Mouse (Mus musculus) gastrocnemius, adult 8-10 months (tissue): ENCODE measurements around the gene Slfn4. TPM values are rescaled to one million over a fixed set of nuclear protein-coding genes. Genes with fewer than 3 reads are reported as not detected.

Experiments used
- total RNA-seq, 4 experiments: library from RNA; stranded (reverse); gene quantifications; 2 replicates each; pipeline ENCODE4 v1.2.4; 2022

The Slfn4 gene
- total RNA-seq, 4 experiments from 2014 or later: 0.08 TPM; not detected in 3

Other genes with a start within 250 kb of the Slfn4 start
- 10 to 100 TPM; 10.1 to 16.3 (median 12.4) TPM for gene Slfn5, start 223.8 kb upstream of the Slfn4 start, total RNA-seq
- under 1 TPM; 0.05 to 0.18 (median 0.09) TPM for gene Slfn9, start 183.4 kb upstream of the Slfn4 start, total RNA-seq
- under 1 TPM; 0.17 to 0.36 (median 0.33) TPM for gene Slfn8, start 154.4 kb upstream of the Slfn4 start, total RNA-seq
- gene Slfn2, start 110.1 kb upstream of the Slfn4 start, total RNA-seq: under 1 TPM; 0.48 to 0.62 (median 0.56) TPM
- gene Slfn1, start 58.3 kb upstream of the Slfn4 start, total RNA-seq: not detected
- gene Slfn3, start 16.1 kb downstream of the Slfn4 start, total RNA-seq: under 1 TPM in 3 of 4 experiments, not detected in 1; 0.24 to 0.43 (median 0.34) TPM
- not detected for gene Slfn14, start 111.5 kb downstream of the Slfn4 start, total RNA-seq
- 10 to 100 TPM; 28.5 to 34.9 (median 32.6) TPM for gene Ap2b1, start 123.8 kb downstream of the Slfn4 start, total RNA-seq
- gene Pex12, start 127.4 kb downstream of the Slfn4 start, total RNA-seq: 10 to 100 TPM in 3 of 4 experiments, 1 to 10 TPM in 1; 9.2 to 17.1 (median 15.2) TPM
- gene Rasl10b, start 234.0 kb downstream of the Slfn4 start, total RNA-seq: under 1 TPM; 0.19 to 0.63 (median 0.49) TPM